Mouse (Mus musculus): ENCODE data around the gene Zc3h12a.

The Zc3h12a gene

DNA sequence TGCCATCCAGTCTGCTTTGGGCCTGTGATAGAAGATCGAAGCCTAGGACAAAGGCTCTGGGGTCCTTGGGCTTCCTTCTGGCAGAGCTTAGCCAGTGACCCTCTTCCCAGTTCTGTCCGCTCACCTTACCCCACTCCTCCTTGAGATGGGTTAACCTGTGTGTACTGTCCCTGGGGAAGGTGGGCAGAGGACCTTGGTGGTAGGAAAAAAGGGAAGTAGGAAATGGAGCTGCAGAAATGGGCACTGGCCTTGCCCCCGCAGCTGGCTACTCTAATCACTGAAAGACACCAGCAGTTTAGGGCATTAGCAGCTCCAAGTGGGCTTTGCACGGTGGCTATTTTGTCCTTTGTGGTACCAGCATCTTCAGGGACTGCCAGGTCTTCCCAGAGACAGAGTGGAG is 12.6 kb downstream of the Zc3h12a start:
- DNase-seq (ENCODE audit: low spot score): no peak

DNA sequence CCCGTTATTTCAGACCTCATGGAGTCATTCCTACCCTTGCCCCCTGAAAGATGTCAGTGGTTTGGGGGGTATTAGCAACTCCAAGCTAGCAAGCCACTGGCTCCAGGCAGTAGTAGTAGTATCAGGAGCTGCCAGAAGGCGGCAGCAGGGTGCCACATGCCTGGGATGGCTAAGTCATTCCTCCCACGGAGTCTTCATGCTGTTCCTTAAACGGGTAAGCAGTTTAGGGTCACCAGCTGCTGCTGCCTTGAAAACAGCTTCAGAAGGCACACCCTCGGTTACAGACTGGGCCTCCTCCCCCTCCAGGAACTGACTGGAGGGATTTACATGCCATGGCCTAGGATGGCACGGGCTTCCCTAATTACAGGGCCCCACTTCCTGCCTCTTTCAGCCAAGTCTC is 13.0 kb downstream of the Zc3h12a start:
- DNase-seq (ENCODE audit: low spot score): peak; percentile 53

DNA sequence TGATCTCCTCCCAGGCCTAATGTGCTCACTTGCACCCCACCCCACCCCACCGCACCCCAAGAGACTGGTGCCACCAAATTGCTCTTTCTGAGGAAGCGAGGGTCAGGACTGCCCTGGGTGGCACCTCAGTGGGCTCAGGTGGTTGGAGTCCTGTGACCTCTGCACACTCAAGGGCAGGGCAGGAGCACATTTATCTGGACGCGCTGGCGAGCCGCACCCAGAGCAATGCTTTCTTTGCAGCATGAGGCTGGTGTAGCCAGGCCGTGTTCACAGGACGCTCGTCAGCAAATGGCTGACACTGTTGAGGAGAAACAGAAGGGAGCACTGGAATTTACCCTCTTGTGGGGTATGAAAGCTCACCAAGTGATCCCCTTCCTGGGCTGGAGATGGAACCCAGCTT is 22.3 kb downstream of the Zc3h12a start:
- no peak for DNase-seq (ENCODE audit: low spot score)

DNA sequence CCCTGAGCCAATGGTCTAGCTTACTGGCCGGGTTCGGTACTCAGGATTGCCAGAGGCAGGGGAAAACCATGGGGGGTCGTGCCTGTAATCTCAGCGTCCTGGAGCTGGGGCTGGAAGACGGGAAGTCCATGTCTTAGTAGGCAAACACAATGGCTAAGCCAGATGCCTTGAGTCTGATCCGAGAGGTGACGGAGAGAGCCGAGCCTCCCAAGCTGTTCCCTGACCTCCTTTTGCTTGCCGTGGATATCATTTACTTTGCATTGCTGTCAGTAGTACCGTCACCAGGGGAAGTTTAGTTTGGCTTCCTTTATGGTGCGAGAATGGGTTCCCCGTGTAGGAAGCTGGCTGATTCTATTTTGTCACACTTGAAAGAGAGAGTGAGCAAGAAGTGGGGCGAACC is 26.3 kb downstream of the Zc3h12a start:
- DNase-seq (ENCODE audit: low spot score): no peak

DNA sequence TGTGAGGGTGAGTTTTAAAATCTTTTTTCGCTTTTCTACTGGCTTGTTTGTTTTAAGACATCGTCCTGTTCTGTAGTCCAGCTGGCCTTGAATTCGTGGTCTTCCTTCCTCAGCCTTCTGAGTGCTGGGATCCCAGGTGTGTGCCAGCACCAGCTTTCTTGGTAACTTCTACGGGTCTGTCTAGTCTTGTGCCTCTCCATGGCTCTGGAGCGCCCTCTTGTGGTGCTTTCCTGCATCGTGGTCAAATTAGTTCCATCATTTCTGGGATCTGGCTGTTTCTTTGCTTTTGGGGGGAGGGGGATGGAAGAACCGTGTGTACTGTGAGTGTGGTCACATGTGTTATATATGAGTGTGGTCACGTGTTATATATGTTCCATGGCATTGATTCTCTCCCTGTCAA is 28.2 kb downstream of the Zc3h12a start:
- DNase-seq (ENCODE audit: low spot score): peak; percentile 80

DNA sequence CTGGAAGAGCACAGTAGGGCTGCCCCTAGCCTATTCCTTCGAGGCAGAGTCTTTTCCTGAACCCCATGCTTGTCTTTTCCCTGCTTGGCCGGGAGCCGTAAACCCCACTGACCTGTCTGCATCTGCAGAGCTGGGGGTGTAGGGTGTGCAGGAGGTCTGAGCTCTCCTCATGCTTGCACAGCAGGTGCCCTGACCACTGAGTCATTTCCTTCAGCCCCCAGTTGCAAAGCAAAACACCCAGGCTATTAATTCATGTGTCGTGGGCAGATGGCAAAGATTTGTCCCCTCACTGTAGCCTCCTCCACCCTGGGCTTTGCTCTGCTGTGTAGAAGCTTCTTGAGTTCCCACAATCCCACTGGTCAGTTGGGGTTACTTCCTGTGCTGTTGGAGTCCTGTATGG is 30.2 kb downstream of the Zc3h12a start:
- no peak for DNase-seq (ENCODE audit: low spot score)

DNA sequence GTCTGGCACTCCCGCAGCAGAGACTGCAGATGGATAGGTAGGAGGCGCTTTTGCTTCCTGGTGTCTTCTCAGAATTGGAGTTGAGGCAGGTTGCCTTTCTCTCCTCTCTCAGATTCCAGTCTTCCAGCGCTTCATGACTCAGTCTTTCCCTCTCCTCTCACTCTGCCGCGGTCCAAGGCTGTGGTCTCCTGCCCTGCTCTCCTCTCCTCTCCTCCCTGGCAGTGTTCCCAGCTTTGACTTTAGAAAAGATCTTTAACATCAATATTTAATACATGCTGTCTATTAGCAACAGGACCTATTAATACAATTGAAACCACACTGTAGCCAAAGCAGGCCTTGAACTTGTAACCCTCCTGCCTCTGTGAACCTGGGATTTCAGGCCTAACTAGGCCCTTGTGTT is 31.6 kb downstream of the Zc3h12a start:
- DNase-seq (ENCODE audit: low spot score): no peak

DNA sequence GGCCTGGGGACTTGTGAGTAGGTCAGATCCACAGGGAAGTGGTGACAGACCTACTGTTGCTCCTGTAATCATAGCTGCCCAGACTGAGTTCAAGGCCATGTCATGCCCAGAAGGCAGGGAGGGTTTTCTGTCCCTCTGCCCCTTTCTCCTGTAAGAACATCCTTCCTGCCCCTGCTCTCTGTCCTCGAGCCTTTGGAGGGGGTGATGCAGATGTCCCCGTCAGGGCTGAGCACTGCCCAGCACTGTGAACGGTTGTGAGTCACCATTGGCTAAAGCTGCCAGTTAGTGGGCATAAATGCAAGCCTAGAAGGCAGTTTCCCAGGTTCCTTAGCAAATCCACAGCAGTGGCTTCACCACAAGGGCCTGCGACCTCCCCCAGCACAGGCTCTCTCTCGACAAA is 34.6 kb downstream of the Zc3h12a start:
- DNase-seq (ENCODE audit: low spot score): no peak

DNA sequence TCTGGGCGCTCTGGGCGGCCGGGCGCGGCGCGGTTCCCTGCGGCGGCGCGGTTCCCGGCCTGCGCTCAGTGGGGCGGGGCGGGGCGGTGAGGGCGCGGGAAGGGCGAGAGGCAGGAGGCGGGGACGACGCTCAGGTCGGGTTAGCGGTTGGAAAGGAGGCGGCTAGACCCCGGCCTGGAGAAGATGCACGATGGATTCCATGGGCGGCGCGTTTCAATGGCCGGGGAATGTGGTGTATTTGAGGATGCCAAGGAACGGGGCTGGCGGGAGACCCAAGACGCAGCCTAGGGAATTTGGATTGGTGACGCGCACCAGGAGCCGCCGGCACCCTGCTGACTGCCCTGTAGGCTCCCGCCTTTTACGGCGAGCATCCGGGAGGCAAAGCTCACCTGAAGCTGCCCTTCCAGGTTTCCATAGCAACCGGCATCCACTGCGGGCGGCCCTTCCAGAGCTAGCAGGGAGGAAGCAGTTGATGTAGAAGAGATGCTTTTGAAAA is 42.2 kb downstream of the Zc3h12a start:
- peak; percentile 71 for DNase-seq (ENCODE audit: low spot score)

DNA sequence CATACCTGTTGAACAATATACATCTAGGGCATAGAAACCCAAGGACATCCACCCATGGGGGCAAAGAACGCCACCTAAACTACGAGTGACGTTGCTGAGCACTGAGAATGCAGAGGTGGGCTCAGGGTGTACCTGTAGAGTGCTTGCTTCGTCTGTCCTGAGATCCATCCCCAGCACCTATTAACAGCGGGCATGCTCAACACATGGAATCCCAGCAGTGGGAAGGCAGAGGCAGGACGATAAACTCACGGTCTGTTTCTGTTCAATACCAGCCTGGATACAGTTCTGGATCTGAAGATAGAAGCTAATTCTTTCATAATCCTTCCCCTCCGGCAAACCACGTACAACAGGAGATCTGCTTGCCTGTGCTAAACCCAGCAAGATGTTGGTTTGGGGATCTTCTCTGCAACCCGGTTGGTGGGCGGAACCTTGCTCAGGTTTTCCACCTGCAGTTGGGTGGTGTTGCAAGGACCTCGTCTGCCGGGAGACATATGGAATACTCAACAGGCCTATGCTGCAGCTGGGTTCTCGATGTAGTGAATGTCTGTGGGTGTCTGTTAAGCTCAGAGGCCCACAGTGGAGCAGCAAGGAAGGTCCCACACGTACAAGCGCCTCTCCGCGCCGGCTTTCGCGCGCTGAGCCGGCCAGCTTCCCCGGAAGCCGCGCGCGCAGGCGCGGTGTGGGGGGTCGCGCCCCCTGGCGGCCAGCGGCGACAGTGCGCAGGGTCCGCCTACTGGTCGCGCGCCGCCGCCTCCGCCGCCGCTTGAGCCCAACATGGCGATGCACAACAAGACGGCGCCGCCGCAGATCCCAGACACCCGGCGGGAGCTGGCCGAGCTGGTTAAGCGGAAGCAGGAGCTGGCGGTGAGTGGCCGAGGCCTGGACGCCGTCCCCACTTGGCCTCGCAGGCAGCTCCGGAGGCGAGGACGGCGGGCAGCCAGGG is 43.0 kb downstream of the Zc3h12a start, which contains the start of gene Meaf6:
Meaf6 (plus strand) TSS at position 732 of the 943 bp plus-strand sequence.
- peak; percentile 76 for DNase-seq (ENCODE audit: low spot score)

DNA sequence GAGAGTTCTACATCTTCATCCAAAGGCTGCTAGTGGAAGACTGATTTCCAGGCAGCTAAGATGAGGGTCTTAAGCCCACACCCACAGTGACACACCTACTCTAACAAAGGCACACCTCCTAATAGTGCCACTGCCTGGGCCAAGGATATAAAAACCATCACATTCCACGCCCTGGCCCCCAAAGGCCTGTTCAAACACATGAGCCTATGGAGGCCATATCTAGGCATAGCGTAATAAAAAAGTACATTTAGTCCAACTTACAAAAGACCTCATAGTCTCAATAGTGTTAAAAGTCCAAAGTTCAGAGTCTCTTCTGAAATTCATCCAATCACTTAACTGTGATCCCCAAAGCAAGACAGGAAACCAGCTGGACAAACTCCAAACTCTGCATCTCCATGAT is 48.9 kb downstream of the Zc3h12a start:
- DNase-seq (ENCODE audit: low spot score): no peak

DNA sequence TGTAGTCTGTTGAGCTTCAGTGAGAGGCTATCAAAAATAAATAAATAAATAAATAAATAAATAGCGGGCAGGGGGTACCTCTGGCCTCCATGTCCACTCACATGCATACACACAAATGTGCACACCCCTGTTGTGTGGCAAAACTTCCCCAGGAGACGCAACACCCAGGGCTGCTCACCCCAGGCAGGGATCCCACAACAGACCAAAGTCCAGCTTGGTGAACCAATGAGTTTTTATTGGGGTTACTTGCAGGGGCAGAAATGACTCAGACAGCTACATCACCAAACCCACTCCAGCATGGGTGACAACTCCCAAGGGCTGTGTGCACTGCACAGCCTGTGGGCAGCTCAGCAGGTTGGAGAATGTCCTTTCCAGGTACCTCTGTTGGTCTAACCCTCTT is 49.9 kb downstream of the Zc3h12a start:
- no peak for DNase-seq (ENCODE audit: low spot score)
